Mouse (Mus musculus) testis, postnatal 10 days (tissue): Measurements from ENCODE around the gene Terf2.
"Not testable (repeated sequence)": the region's sequence is repeated elsewhere in the genome, so short reads cannot be mapped to it uniquely, and the experiment has no call there.

Experiments
- DNase-seq: peaks from one replicate; pipeline ENCODE4 v3.0.0; 2021; ENCODE audit warnings: low spot score

The Terf2 gene

GRCm38 (mm10) chr8:107114150-107115007, 18.0 kb upstream of the Terf2 start:
- no peak for DNase-seq

GRCm38 (mm10) chr8:107113209-107113608, 16.9 kb upstream of the Terf2 start:
- DNase-seq, result no peak

- peak; percentile 75 for DNase-seq
Measured at GRCm38 (mm10) chr8:107111340-107112105, 15.2 kb upstream of the Terf2 start.

GRCm38 (mm10) chr8:107110629-107111330, 14.4 kb upstream of the Terf2 start:
- DNase-seq, result no peak

- DNase-seq, result no peak
Measured at GRCm38 (mm10) chr8:107109816-107110435, 13.6 kb upstream of the Terf2 start.

GRCm38 (mm10) chr8:107108978-107109720, 12.8 kb upstream of the Terf2 start:
- no peak for DNase-seq

GRCm38 (mm10) chr8:107108089-107108488, 11.7 kb upstream of the Terf2 start:
- not testable (repeated sequence) for DNase-seq

- peak; percentile 92 for DNase-seq
Measured at GRCm38 (mm10) chr8:107104547-107104946, 8.2 kb upstream of the Terf2 start.

GRCm38 (mm10) chr8:107100635-107101034, 4.3 kb upstream of the Terf2 start:
- no peak for DNase-seq

- DNase-seq, result no peak
Measured at GRCm38 (mm10) chr8:107095717-107096365, 506 bp downstream of the Terf2 start.

- no peak for DNase-seq
Measured at GRCm38 (mm10) chr8:107090531-107090930, 5.8 kb downstream of the Terf2 start.

GRCm38 (mm10) chr8:107088526-107089063, 7.8 kb downstream of the Terf2 start:
- no peak for DNase-seq

- DNase-seq, result no peak
Measured at GRCm38 (mm10) chr8:107086018-107086417, 10.3 kb downstream of the Terf2 start.

- no peak for DNase-seq
Measured at GRCm38 (mm10) chr8:107085358-107085757, 11.0 kb downstream of the Terf2 start.

- no peak for DNase-seq
Measured at GRCm38 (mm10) chr8:107076239-107076888, 20.0 kb downstream of the Terf2 start.

- DNase-seq, result no peak
Measured at GRCm38 (mm10) chr8:107074128-107074527, 22.2 kb downstream of the Terf2 start.

- no peak for DNase-seq
Measured at GRCm38 (mm10) chr8:107073706-107074105, 22.6 kb downstream of the Terf2 start.

GRCm38 (mm10) chr8:107065511-107066496, 30.5 kb downstream of the Terf2 start, which contains the start of gene Tmed6:
TSS of gene Tmed6 (minus strand) at chr8:107065644.
- no peak for DNase-seq

GRCm38 (mm10) chr8:107062613-107063012, 33.7 kb downstream of the Terf2 start:
- no peak for DNase-seq
